Mouse (Mus musculus): ENCODE data around the gene Rusc2.

DNA sequence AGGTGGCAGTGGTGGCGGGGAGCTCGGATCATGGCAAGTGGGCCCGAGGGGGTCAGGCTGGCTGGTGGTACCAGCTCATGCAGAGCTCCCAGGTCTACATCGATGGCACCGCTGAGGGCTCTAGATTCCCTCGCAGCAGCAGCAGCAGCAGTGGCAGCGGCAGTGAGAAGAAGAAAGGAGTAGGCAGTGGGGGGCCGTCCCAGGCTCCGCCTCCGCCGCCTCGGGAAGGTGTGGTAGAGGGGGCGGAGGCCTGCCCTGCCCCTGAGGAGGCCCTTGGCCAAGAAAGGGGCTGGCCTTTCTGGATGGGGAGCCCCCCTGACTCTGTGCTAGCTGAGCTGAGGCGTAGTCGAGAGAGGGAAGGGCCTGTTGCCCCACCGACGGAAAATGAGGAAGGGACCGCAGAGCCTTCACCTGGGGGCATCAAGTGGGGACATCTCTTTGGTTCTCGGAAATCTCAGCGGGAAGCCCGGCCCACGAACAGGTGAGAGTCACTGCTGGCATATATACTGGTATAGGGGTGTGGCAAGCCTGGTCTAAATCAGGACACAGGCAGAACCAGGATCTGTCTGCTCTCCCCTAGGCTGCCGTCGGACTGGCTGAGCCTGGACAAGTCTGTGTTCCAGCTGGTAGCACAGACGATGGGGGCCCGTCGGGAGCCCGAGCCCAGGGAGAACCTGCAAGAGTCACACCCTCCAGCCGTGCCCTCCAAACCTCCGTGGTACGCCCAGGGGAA is 44.0 kb downstream of the Rusc2 start:
- no peak for TF ChIP-seq CTCF (IDR thresholded peaks at IDR 0.05; ENCODE audit: control insufficient read depth, insufficient read depth, insufficient replicate concordance, low read depth, low read length)
- no peak for TF ChIP-seq POLR2A (IDR thresholded peaks at IDR 0.05; ENCODE audit: control insufficient read depth, low read depth, low read length)
